Mouse (Mus musculus): ENCODE results near the gene Zfp518a. TPM values are rescaled to one million over a fixed set of nuclear protein-coding genes. Genes with fewer than 3 reads are reported as not detected.

The Zfp518a gene
- polyA plus RNA-seq, 1 experiment from 2014 or later, result 5.3 TPM

- H3K9me3 ChIP-seq (replicated peaks; ENCODE audit: control insufficient read depth, low read length, poor library complexity, severe bottlenecking), result no peaks in the 10 kb centered on the region
- H3K4me3 ChIP-seq (ENCODE audit: low read depth, low read length), result no peak overlapping the region
- H3K4me1 ChIP-seq (ENCODE audit: control insufficient read depth, insufficient read depth, low read length), result no peaks in the 10 kb centered on the region
- no peak overlapping the region for H3K4me2 ChIP-seq (ENCODE audit: low read length)
- ATAC-seq, result no peak
- H3K27me3 ChIP-seq (ENCODE audit: control insufficient read depth, insufficient read depth, low read depth, low read length), result peaks cover 53% of the 10 kb centered on the region
- no peak overlapping the region for H3K27ac ChIP-seq (ENCODE audit: low read length)
- no peak overlapping the region for H3K9ac ChIP-seq (ENCODE audit: low read depth, low read length)
- 93% methylated on average over 1 of the region's 1 CpGs for WGBS
- H3K36me3 ChIP-seq (ENCODE audit: control insufficient read depth, insufficient read depth, low read length), result no peaks in the 10 kb centered on the region
These were observed 5.6 kb upstream of the Zfp518a start for GRCm38 (mm10) chr19:40888887-40889286.

GRCm38 (mm10) chr19:40894071-40894506, 416 bp upstream of the Zfp518a start:
- Histone ChIP-seq H3K4me1 (ENCODE audit: control insufficient read depth, insufficient read depth, low read length) (peaks cover 7% of the 10 kb centered on the region; the same call in 1 of the 2 replicates), H3K27ac (ENCODE audit: low read length) (peak overlapping the region; percentile 89), H3K36me3 (ENCODE audit: control insufficient read depth, insufficient read depth, low read length) (no peaks in the 10 kb centered on the region), H3K9me3 (replicated peaks; ENCODE audit: control insufficient read depth, low read length, poor library complexity, severe bottlenecking) (no peaks in the 10 kb centered on the region), H3K4me2 (ENCODE audit: low read length) (peak overlapping the region; percentile 65), H3K27me3 (ENCODE audit: control insufficient read depth, insufficient read depth, low read depth, low read length) (peaks cover 27% of the 10 kb centered on the region), H3K4me3 (ENCODE audit: low read depth, low read length) (peak overlapping the region; percentile 78), H3K9ac (ENCODE audit: low read depth, low read length) (peak overlapping the region; percentile 72)
- ATAC-seq, result no peak; the same call in 1 of the 2 replicates
- 48% methylated on average over 21 of the region's 21 CpGs for WGBS

- WGBS, result 1% methylated on average over 6 of the region's 6 CpGs
- Histone ChIP-seq H3K9me3 (replicated peaks; ENCODE audit: control insufficient read depth, low read length, poor library complexity, severe bottlenecking) (no peaks in the 10 kb centered on the region), H3K4me3 (ENCODE audit: low read depth, low read length) (peak overlapping the region; percentile 78), H3K27me3 (ENCODE audit: control insufficient read depth, insufficient read depth, low read depth, low read length) (peaks cover 18% of the 10 kb centered on the region), H3K27ac (ENCODE audit: low read length) (peak overlapping the region; percentile 89), H3K36me3 (ENCODE audit: control insufficient read depth, insufficient read depth, low read length) (no peaks in the 10 kb centered on the region), H3K4me1 (ENCODE audit: control insufficient read depth, insufficient read depth, low read length) (peaks cover 7% of the 10 kb centered on the region; the same call in 1 of the 2 replicates), H3K9ac (ENCODE audit: low read depth, low read length) (peak overlapping the region; percentile 72), H3K4me2 (ENCODE audit: low read length) (peak overlapping the region; percentile 65)
- ATAC-seq, result no peak
These were observed 843 bp downstream of the Zfp518a start for GRCm38 (mm10) chr19:40895393-40895703.

GRCm38 (mm10) chr19:40931581-40932369, 37.3 kb downstream of the Zfp518a start:
- WGBS, result 63% methylated on average over 9 of the region's 9 CpGs
- H3K4me2 ChIP-seq (ENCODE audit: low read length), result no peak overlapping the region
- ATAC-seq, result no peak
- H3K9me3 ChIP-seq (replicated peaks; ENCODE audit: control insufficient read depth, low read length, poor library complexity, severe bottlenecking), result no peaks in the 10 kb centered on the region
- H3K27ac ChIP-seq (ENCODE audit: low read length), result no peak overlapping the region
- H3K36me3 ChIP-seq (ENCODE audit: control insufficient read depth, insufficient read depth, low read length), result no peaks in the 10 kb centered on the region
- no peaks in the 10 kb centered on the region for H3K27me3 ChIP-seq (ENCODE audit: control insufficient read depth, insufficient read depth, low read depth, low read length)
- H3K9ac ChIP-seq (ENCODE audit: low read depth, low read length), result no peak overlapping the region
- H3K4me3 ChIP-seq (ENCODE audit: low read depth, low read length), result no peak overlapping the region
- H3K4me1 ChIP-seq (ENCODE audit: control insufficient read depth, insufficient read depth, low read length), result no peaks in the 10 kb centered on the region

- H3K9me3 ChIP-seq (replicated peaks; ENCODE audit: control insufficient read depth, low read length, poor library complexity, severe bottlenecking), result peaks cover 6% of the 10 kb centered on the region; the same call in 1 of the 2 replicates
- H3K4me3 ChIP-seq (ENCODE audit: low read depth, low read length), result no peak overlapping the region
- no peak overlapping the region for H3K4me2 ChIP-seq (ENCODE audit: low read length)
- no peak overlapping the region for H3K9ac ChIP-seq (ENCODE audit: low read depth, low read length)
- WGBS, result 37% methylated on average over 8 of the region's 8 CpGs
- no peak for ATAC-seq
- no peaks in the 10 kb centered on the region for H3K4me1 ChIP-seq (ENCODE audit: control insufficient read depth, insufficient read depth, low read length)
- H3K27me3 ChIP-seq (ENCODE audit: control insufficient read depth, insufficient read depth, low read depth, low read length), result no peaks in the 10 kb centered on the region
- H3K36me3 ChIP-seq (ENCODE audit: control insufficient read depth, insufficient read depth, low read length), result no peaks in the 10 kb centered on the region
- H3K27ac ChIP-seq (ENCODE audit: low read length), result no peak overlapping the region
These were observed 40.9 kb downstream of the Zfp518a start for GRCm38 (mm10) chr19:40935376-40935775.

GRCm38 (mm10) chr19:40936038-40936437, 41.5 kb downstream of the Zfp518a start:
- Histone ChIP-seq H3K27ac (ENCODE audit: low read length) (no peak overlapping the region), H3K27me3 (ENCODE audit: control insufficient read depth, insufficient read depth, low read depth, low read length) (no peaks in the 10 kb centered on the region), H3K4me1 (ENCODE audit: control insufficient read depth, insufficient read depth, low read length) (no peaks in the 10 kb centered on the region), H3K9ac (ENCODE audit: low read depth, low read length) (no peak overlapping the region), H3K36me3 (ENCODE audit: control insufficient read depth, insufficient read depth, low read length) (no peaks in the 10 kb centered on the region), H3K4me3 (ENCODE audit: low read depth, low read length) (no peak overlapping the region), H3K4me2 (ENCODE audit: low read length) (no peak overlapping the region), H3K9me3 (replicated peaks; ENCODE audit: control insufficient read depth, low read length, poor library complexity, severe bottlenecking) (peaks cover 6% of the 10 kb centered on the region; the same call in 1 of the 2 replicates)
- WGBS, result 28% methylated on average over 5 of the region's 5 CpGs
- ATAC-seq, result no peak

- Histone ChIP-seq H3K4me3 (ENCODE audit: low read depth, low read length) (no peak overlapping the region), H3K27ac (ENCODE audit: low read length) (no peak overlapping the region), H3K4me2 (ENCODE audit: low read length) (no peak overlapping the region), H3K36me3 (ENCODE audit: control insufficient read depth, insufficient read depth, low read length) (no peaks in the 10 kb centered on the region), H3K9me3 (replicated peaks; ENCODE audit: control insufficient read depth, low read length, poor library complexity, severe bottlenecking) (peaks cover 6% of the 10 kb centered on the region; the same call in 1 of the 2 replicates), H3K9ac (ENCODE audit: low read depth, low read length) (no peak overlapping the region), H3K27me3 (ENCODE audit: control insufficient read depth, insufficient read depth, low read depth, low read length) (no peaks in the 10 kb centered on the region), H3K4me1 (ENCODE audit: control insufficient read depth, insufficient read depth, low read length) (no peaks in the 10 kb centered on the region)
- 93% methylated on average over 7 of the region's 7 CpGs for WGBS
- ATAC-seq, result no peak
These were observed 49.0 kb downstream of the Zfp518a start for GRCm38 (mm10) chr19:40943552-40943951.

GRCm38 (mm10) chr19:40946937-40947577, 52.6 kb downstream of the Zfp518a start:
- H3K9me3 ChIP-seq (replicated peaks; ENCODE audit: control insufficient read depth, low read length, poor library complexity, severe bottlenecking), result no peaks in the 10 kb centered on the region
- WGBS, result 86% methylated on average over 4 of the region's 4 CpGs
- H3K9ac ChIP-seq (ENCODE audit: low read depth, low read length), result no peak overlapping the region
- no peaks in the 10 kb centered on the region for H3K27me3 ChIP-seq (ENCODE audit: control insufficient read depth, insufficient read depth, low read depth, low read length)
- H3K27ac ChIP-seq (ENCODE audit: low read length), result no peak overlapping the region
- no peaks in the 10 kb centered on the region for H3K36me3 ChIP-seq (ENCODE audit: control insufficient read depth, insufficient read depth, low read length)
- no peak overlapping the region for H3K4me2 ChIP-seq (ENCODE audit: low read length)
- no peaks in the 10 kb centered on the region for H3K4me1 ChIP-seq (ENCODE audit: control insufficient read depth, insufficient read depth, low read length)
- H3K4me3 ChIP-seq (ENCODE audit: low read depth, low read length), result no peak overlapping the region
- no peak for ATAC-seq

- no peaks in the 10 kb centered on the region for H3K36me3 ChIP-seq (ENCODE audit: control insufficient read depth, insufficient read depth, low read length)
- H3K27ac ChIP-seq (ENCODE audit: low read length), result no peak overlapping the region
- H3K4me3 ChIP-seq (ENCODE audit: low read depth, low read length), result no peak overlapping the region
- no peak for ATAC-seq
- no peak overlapping the region for H3K9ac ChIP-seq (ENCODE audit: low read depth, low read length)
- H3K4me2 ChIP-seq (ENCODE audit: low read length), result no peak overlapping the region
- no peaks in the 10 kb centered on the region for H3K9me3 ChIP-seq (replicated peaks; ENCODE audit: control insufficient read depth, low read length, poor library complexity, severe bottlenecking)
- no peaks in the 10 kb centered on the region for H3K4me1 ChIP-seq (ENCODE audit: control insufficient read depth, insufficient read depth, low read length)
- H3K27me3 ChIP-seq (ENCODE audit: control insufficient read depth, insufficient read depth, low read depth, low read length), result no peaks in the 10 kb centered on the region
- 10% methylated on average over 1 of the region's 1 CpGs for WGBS
These were observed 64.5 kb downstream of the Zfp518a start for GRCm38 (mm10) chr19:40958981-40959380.

Data from midbrain, embryonic 16.5 days (tissue).